Mouse (Mus musculus) ovary, adult 2 months (tissue): Measurements from ENCODE around the gene Cep170. TPM values are rescaled to one million over a fixed set of nuclear protein-coding genes. Genes with fewer than 3 reads are reported as not detected.

Experiments used
- polyA plus RNA-seq: library from polyadenylated mRNA; depleted of rRNA; stranded (reverse); fragments of >200 nt; gene quantifications from 2 replicates; pipeline ENCODE4 v1.2.3, GENCODE M21; 2012; rRNA removed

Gene Cep170
- polyA plus RNA-seq: 5.1 and 6.0 TPM in 2 replicates

DNA sequence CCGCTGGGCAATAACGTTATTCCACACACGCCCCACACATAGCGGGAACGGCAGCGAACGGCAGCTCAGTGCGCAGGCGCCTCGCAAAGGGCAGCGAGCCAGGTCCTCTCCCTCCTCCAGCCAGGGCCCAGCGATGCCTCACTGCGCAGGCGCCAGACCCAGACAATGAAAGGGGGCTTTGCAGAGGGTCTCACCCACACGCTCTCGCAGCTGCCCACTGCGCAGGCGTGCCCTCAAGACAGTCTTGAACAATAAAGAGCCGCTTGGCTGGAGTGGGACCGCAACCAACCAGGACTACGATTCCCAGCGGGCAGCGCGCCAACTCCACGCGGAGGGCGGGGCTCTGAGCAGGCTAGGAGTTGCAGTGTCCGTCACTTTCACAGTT lies at the start of gene Cep170:
Gene Cep170, minus strand, starts transcription at position 32 of the 385 bp plus-strand sequence.

DNA sequence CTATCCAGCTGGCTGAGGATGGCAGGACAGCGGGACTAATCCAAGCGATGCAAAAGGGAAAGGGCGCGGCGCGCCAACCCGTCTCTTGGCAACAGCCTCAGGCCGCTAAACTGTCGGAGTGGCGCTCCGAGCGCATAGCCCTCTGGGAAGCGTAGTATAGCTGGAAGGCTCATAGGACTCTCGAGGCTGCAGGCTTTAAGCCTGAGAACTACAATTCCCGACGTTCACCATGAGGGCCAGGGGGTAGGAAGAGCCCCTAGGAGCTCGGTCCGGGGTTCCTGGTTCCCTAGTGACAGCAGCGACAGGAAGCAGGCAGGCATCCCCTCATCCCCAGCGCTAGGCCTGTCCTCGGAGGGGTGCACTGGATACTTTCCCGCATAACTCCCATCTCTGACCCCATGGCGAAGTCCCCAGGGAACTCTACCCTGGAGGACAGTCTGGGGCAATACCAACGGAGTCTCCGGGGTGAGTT lies 760 bp upstream of the Cep170 start, which contains the start of gene Sdccag8:
Gene Sdccag8, plus strand, starts transcription at position 70 of the 472 bp plus-strand sequence.

Other genes starting within 250 kb of the Cep170 start
- gene Sdccag8, start 593 bp upstream of the Cep170 start, polyA plus RNA-seq: 3.1 and 3.4 TPM in 2 replicates